Mouse (Mus musculus): Measurements from ENCODE around the gene Slc17a5.

Gene Slc17a5

GRCm38 (mm10) chr9:78587914-78588313, at the start of gene Slc17a5:
TSS of gene Slc17a5 (minus strand) at chr9:78588041.
- in situ Hi-C loops (cut with MboI; ENCODE audit: unreplicated experiment in 2 of 2), result loop anchor here in 1 of 2 experiments (5.0 kb wide), 1 partner anchor 106 kb away; no protein-coding TSS in a partner anchor

DNA sequence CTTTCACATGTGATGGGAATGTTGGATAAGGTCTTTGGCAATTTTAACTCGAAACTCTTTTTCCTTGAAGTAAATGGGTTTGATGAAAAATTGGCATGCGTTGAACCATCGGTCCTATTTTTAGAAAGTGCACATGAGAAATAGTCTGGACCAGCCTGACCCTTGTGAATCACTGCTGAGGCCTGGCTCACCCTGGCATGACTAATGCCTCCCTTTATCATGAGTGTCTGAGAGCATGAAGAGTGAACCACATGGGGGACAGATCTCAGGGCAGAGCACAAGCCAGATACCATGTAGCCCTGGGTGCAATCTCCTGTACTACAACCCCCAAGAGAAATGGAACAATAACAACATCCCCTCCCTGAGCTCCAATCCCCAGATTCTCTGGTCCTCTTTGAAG, 46.1 kb upstream of the Slc17a5 start:
- in situ Hi-C loops (cut with MboI; ENCODE audit: unreplicated experiment in 2 of 2), result no loop called here

GRCm38 (mm10) chr9:78631755-78632434, 44.1 kb upstream of the Slc17a5 start:
- in situ Hi-C loops (cut with MboI; ENCODE audit: unreplicated experiment in 2 of 2), result no loop called here

- in situ Hi-C loops (cut with MboI; ENCODE audit: unreplicated experiment in 2 of 2), result no loop called here
Measured at GRCm38 (mm10) chr9:78629991-78630390, 42.1 kb upstream of the Slc17a5 start.

DNA sequence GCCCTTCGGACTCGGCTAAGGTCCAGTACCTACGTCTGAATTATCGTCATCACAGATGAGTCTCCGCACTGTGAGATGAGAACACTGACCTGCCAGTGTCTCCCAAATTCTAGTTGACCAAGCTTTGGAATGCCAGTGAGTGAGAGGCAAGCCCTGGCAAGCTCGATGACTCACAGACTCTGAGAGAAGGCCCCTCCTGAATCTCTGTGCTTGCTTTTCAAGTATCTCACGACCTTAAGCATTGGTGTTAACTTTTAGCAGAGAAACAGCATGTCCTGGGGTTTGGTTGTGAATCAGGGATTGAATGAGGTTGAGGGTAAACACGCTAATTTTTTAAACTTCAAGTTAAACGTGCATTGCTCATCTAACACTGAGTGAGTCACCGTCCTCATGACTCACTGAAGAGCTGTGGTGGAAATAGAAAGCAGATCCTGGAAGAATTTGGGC, 35.5 kb upstream of the Slc17a5 start:
- in situ Hi-C loops (cut with MboI; ENCODE audit: unreplicated experiment in 2 of 2), result no loop called here

DNA sequence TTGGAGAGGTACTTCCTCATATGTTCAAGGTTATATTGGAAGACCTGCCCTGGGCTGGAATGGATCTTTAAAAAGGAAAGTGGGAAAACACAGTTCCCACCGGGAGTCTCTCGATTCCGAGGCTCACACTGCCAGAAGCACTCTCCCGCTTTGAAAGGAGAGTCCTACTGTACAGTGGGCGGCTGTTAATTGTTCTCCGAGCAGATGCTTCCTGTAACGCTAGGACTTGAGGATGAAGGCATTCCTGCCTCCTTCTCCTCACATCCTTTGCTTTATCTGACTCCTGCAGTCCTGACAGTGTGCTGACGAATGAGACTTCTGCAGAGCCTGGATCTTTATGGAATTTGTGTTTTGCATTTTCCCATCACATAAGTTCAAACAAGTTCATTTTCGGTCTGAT, 31.4 kb upstream of the Slc17a5 start:
- in situ Hi-C loops (cut with MboI; ENCODE audit: unreplicated experiment in 2 of 2), result no loop called here

DNA sequence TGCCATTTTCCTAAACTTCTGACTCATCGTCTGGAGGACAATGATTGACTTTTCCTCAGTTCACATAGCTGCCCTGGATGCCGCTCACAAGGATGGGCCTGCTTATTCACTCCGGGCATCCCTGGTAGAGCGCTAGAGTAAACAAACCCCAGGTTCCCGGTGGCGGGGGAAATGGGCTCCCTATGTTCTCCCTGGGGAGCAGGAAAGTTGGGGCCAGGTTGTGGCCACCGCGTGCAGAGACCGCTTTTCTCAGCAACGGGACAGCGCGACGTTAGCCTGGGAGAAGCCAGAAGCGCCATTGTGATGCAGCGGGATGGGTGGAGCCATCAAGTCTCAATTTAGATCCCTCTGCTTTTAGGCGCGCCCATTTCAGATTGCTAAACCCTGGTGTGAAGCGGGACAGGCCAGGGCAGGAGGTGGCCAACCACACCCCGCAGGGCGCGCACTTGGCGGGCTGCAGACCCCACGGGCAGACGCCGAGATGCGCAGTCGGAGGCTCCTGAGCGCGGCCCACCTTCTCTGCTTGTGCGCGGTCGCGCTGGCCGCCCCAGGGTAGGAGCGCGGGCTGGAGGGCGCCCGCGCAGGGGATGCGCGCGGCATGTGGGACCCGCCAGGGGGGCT, 27.7 kb upstream of the Slc17a5 start, which contains the start of gene Cd109:
Gene Cd109, plus strand, starts transcription at position 146 of the 621 bp plus-strand sequence.
- in situ Hi-C loops (cut with MboI; ENCODE audit: unreplicated experiment in 2 of 2), result no loop called here

- in situ Hi-C loops (cut with MboI; ENCODE audit: unreplicated experiment in 2 of 2), result no loop called here
Measured at GRCm38 (mm10) chr9:78614201-78614600, 26.4 kb upstream of the Slc17a5 start.

DNA sequence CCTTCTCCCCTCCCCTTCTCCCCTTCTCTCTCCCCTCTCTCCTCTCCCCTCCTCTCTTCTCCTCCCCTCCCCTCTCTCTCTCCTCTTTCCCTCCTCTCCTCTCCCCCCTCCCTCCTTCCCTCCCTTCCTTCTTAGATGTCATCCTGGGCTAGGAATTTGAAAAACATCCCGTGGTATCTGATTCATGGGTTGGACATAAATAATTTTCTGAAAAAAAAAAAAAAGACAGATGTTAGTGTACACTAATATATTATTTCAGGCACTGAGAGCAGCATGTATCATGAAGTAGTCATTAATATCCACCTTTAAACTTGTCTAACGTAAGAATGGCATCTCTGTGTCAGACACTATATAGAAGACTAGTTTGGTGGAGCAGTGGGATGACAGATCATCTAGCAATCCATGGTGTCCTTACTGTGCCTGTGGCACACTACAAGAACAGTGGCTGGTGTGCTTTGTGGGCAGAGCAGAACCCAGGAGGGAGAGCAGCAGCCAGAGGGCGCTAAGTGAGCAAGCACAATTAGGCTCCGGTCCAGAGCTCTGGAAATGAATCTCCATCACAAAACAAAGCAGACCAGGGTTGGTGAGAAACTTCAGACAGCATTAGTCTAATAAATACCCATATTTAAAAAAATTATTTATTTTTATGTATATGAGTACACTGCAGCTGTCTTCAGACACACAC, 13.3 kb upstream of the Slc17a5 start:
- in situ Hi-C loops (cut with MboI; ENCODE audit: unreplicated experiment in 2 of 2), result loop anchor here in 1 of 2 experiments (10.0 kb wide), 1 partner anchor 94 kb away; no protein-coding TSS in a partner anchor

DNA sequence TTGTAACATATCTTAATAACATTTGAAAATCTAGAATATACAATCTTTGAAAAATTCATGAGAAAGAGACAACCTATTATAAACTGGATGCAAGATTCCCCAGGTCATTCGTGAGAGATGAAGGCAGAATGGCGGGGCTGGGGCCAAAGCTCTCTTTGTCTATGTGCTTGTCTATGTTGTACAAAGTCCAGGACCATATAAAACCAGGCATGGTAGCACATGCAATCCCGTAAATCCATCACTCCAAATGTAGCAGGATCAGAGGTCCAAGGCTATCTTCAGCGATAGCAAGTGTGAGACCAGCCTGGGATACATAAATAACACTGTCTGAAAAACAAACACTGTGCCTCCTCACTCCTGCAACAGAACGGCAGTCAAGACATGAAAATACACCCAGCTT, 12.1 kb upstream of the Slc17a5 start:
- in situ Hi-C loops (cut with MboI; ENCODE audit: unreplicated experiment in 2 of 2), result loop anchor here (5.0 to 10.0 kb wide), 4 partner anchors 95 to 1125 kb away; no protein-coding TSS in a partner anchor

GRCm38 (mm10) chr9:78596834-78597233, 9.0 kb upstream of the Slc17a5 start:
- in situ Hi-C loops (cut with MboI; ENCODE audit: unreplicated experiment in 2 of 2), result loop anchor here (5.0 to 10.0 kb wide), 3 partner anchors 108 to 1128 kb away; no protein-coding TSS in a partner anchor

- in situ Hi-C loops (cut with MboI; ENCODE audit: unreplicated experiment in 2 of 2), result loop anchor here (5.0 to 10.0 kb wide), 3 partner anchors 109 to 1129 kb away; no protein-coding TSS in a partner anchor
Measured at GRCm38 (mm10) chr9:78595769-78596555, 8.1 kb upstream of the Slc17a5 start.

- in situ Hi-C loops (cut with MboI; ENCODE audit: unreplicated experiment in 2 of 2), result loop anchor here (5.0 to 10.0 kb wide), 3 partner anchors 110 to 1130 kb away; no protein-coding TSS in a partner anchor
Measured at GRCm38 (mm10) chr9:78595257-78595656, 7.4 kb upstream of the Slc17a5 start.

DNA sequence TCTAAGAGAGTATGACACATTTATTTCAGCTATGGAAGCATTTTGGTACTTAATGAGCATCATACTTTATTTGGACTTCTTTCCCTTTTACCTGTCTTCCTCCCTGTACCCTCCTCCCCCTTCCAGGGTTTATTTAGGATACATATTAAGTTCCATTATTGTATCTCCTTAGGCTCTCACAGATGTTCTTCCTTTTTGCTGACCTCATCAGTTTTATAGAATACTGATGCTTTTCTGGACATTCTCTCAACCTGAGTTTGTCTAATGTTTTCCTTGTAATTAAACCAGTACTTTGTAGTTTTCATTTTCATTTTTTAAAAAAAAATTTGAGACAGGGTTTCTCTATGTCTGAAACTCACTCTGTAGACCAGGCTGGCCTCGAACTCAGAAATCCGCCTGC, 2.6 kb upstream of the Slc17a5 start:
- in situ Hi-C loops (cut with MboI; ENCODE audit: unreplicated experiment in 2 of 2), result loop anchor here (5.0 to 10.0 kb wide), 3 partner anchors 52 to 1134 kb away; no protein-coding TSS in a partner anchor

DNA sequence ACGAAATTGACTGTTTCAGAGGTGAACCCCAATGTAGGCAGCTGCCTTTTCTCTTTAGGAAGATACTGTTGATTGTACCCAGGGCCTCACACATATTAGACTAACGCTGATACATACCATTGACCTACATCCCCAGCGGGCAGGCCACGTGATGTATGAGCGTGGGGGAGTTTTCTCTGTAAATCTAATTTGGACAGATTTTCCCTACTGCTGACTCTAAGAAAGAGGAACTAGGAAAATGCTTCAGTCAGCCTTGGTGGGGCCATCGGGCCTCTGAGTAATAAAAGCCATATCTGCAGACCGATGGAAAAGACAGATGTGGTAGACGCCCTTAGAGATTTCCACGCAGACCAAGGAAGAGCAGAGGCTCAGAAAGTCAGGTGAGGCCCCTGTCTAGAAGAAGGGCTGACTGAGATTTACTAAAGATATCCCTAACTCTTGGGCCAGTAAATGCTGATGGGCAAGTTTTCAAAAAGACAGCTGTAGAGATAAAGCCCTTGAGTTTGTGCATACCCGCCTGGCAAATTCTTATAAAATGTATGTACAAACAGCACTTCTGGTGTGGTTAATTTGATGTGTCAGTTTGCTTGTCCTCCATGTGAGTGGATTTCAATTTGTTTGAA, 681 bp upstream of the Slc17a5 start:
- in situ Hi-C loops (cut with MboI; ENCODE audit: unreplicated experiment in 2 of 2), result loop anchor here in 1 of 2 experiments (5.0 kb wide), 1 partner anchor 106 kb away; no protein-coding TSS in a partner anchor

GRCm38 (mm10) chr9:78587218-78587883, 490 bp downstream of the Slc17a5 start:
- in situ Hi-C loops (cut with MboI; ENCODE audit: unreplicated experiment in 2 of 2), result loop anchor here in 1 of 2 experiments (5.0 kb wide), 1 partner anchor 105 kb away; no protein-coding TSS in a partner anchor

DNA sequence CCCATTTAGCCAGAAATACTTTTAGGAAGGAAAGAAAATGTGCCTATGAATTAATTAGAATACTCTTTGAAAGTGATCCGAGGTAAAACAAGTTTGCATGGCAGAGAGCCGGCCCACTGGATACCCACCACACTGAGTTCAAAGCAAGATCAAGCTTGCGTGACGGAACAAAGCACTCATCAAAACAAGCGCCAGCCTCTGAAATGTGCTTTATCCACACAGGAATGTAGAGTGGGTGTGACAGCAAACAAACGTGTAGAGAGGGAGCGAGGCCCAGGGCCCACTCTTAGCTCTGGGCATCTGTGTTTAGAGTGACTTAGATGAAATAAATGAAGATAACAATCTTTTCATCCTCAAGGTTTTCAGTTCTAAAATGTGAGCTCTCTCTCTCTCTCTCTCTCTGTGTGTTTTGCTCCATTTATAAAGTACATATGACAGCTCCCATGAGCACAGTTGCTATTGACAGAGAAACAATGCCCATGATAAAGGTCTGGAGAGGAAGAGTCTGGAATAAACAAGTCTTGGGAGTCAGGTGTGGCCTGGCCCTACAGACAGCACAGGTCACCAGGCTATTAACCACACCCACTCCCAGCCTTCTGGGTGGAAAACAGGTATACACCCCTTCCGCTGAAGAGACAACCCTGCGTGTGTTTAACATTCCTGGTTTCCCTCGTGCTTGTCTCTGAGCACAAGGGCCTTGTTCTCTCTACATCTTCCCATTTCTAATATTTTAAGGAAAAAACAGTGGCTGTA, 8.0 kb downstream of the Slc17a5 start:
- in situ Hi-C loops (cut with MboI; ENCODE audit: unreplicated experiment in 2 of 2), result no loop called here

GRCm38 (mm10) chr9:78578824-78579223, 9.0 kb downstream of the Slc17a5 start:
- in situ Hi-C loops (cut with MboI; ENCODE audit: unreplicated experiment in 2 of 2), result no loop called here
